Mouse (Mus musculus) thymus, adult 2 months (tissue): ENCODE measurements around the gene Tmem11. TPM values are rescaled to one million over a fixed set of nuclear protein-coding genes. Genes with fewer than 3 reads are reported as not detected.
A peak's percentile ranks its signal among the peaks of the same experiment; 100 is the strongest.

Experiments used
- DNase-seq: peaks from one replicate; pipeline ENCODE4 v3.0.0; 2021
- H3K27ac ChIP-seq: fragments of 200-500 bp; 2 replicates; pipeline ENCODE4 v1.5.1; 2012; ENCODE audit warnings: low read length, control low read depth; ENCODE audit not compliant: control insufficient read depth, insufficient read depth
- H3K27me3 ChIP-seq: fragments of 200-500 bp; 2 replicates; pipeline ENCODE4 v1.6.1; 2012; ENCODE audit warnings: mild to moderate bottlenecking, low read length, moderate library complexity, mixed read lengths; ENCODE audit not compliant: control insufficient read depth, insufficient read depth
- H3K36me3 ChIP-seq: fragments of 200-500 bp; 2 replicates; pipeline ENCODE4 v1.6.1; 2012; ENCODE audit warnings: mild to moderate bottlenecking, low read length, moderate library complexity; ENCODE audit not compliant: control insufficient read depth, insufficient read depth
- H3K4me1 ChIP-seq: fragments of 200-500 bp; replicated peaks from 2 replicates; pipeline ENCODE4 v1.6.1; 2012; ENCODE audit warnings: low read length; ENCODE audit not compliant: control insufficient read depth, insufficient read depth
- H3K4me3 ChIP-seq: fragments of 200-500 bp; 2 replicates; pipeline ENCODE4 v1.5.1; 2012; ENCODE audit warnings: mild to moderate bottlenecking, low read length, control low read depth, moderate library complexity; ENCODE audit not compliant: control insufficient read depth, insufficient read depth
- CTCF ChIP-seq: fragments of 200-500 bp; IDR thresholded peaks from 2 replicates; pipeline ENCODE4 v1.5.1; 2012; ENCODE audit warnings: mild to moderate bottlenecking, control low read depth, low read length, moderate library complexity, borderline replicate concordance; ENCODE audit not compliant: control insufficient read depth, poor library complexity, insufficient read depth; ENCODE audit errors: extremely low read depth
- POLR2A ChIP-seq: fragments of 200-500 bp; IDR thresholded peaks from 2 replicates; pipeline ENCODE4 v1.6.1; 2012; ENCODE audit warnings: mild to moderate bottlenecking, low read length, control low read depth, moderate library complexity; ENCODE audit not compliant: control insufficient read depth, poor library complexity, insufficient read depth; ENCODE audit errors: extremely low read depth
- WGBS: fragments of 180-500 bp; shearing (Covaris S2); methylation state at CpG from one replicate; pipeline ENCODE4 v1.1.7; 2018; 5-methylcytosine and 5-hydroxymethylcytosine counted together
- polyA plus RNA-seq: library from polyadenylated mRNA; depleted of rRNA; stranded (reverse); fragments of >200 nt; gene quantifications from 2 replicates; pipeline ENCODE4 v1.2.3, GENCODE M21; 2012

Tmem11 gene
- polyA plus RNA-seq, 1 experiment, result 76.7 TPM

- TF ChIP-seq POLR2A (no peak), CTCF (no peak)
- WGBS, result 71% methylated on average over 12 of the region's 12 CpGs
- Histone ChIP-seq H3K27me3 (no peaks in the 10 kb centered on the region), H3K36me3 (no peaks in the 10 kb centered on the region), H3K27ac (no peak overlapping the region), H3K4me3 (no peak overlapping the region), H3K4me1 (no peaks in the 10 kb centered on the region; the same call in 1 of the 2 replicates)
- DNase-seq, result no peak
Measured at GRCm38 (mm10) chr11:60841467-60842200, 37.4 kb downstream of the Tmem11 start.

GRCm38 (mm10) chr11:60837644-60838406 lies 41.2 kb downstream of the Tmem11 start:
- H3K36me3 ChIP-seq, result no peaks in the 10 kb centered on the region
- no peak for DNase-seq
- H3K4me3 ChIP-seq, result no peak overlapping the region
- no peaks in the 10 kb centered on the region for H3K27me3 ChIP-seq
- no peak overlapping the region; the same call in 1 of the 2 replicates for H3K27ac ChIP-seq
- no peaks in the 10 kb centered on the region; the same call in 1 of the 2 replicates for H3K4me1 ChIP-seq
- 92% methylated on average over 10 of the region's 10 CpGs for WGBS
- TF ChIP-seq POLR2A, result no peak
- TF ChIP-seq CTCF, result no peak

- H3K27ac ChIP-seq, result no peak overlapping the region
- H3K4me1 ChIP-seq, result no peaks in the 10 kb centered on the region; the same call in 1 of the 2 replicates
- H3K36me3 ChIP-seq, result no peaks in the 10 kb centered on the region
- 96% methylated on average over 6 of the region's 6 CpGs for WGBS
- H3K27me3 ChIP-seq, result no peaks in the 10 kb centered on the region
- DNase-seq, result no peak
- H3K4me3 ChIP-seq, result no peak overlapping the region
- TF ChIP-seq CTCF (no peak), POLR2A (no peak)
Measured at GRCm38 (mm10) chr11:60836897-60837296, 42.2 kb downstream of the Tmem11 start.

GRCm38 (mm10) chr11:60830433-60831052 lies 48.5 kb downstream of the Tmem11 start, which contains the start of gene Dhrs7b:
Dhrs7b (plus strand) TSS chr11:60830631.
- H3K27ac ChIP-seq, result peak within 1 kb of the TSS; percentile 87
- no peaks in the 10 kb centered on the region for H3K27me3 ChIP-seq
- peak; percentile 84 for DNase-seq
- H3K4me1 ChIP-seq, result peaks cover 5% of the 10 kb centered on the region
- H3K4me3 ChIP-seq, result peak within 1 kb of the TSS; percentile 92
- H3K36me3 ChIP-seq, result no peaks in the 10 kb centered on the region
- under 1% methylated on average over 34 of the region's 34 CpGs for WGBS
- TF ChIP-seq CTCF (no peak), POLR2A (peak; percentile 38; the same call in 1 of the 2 replicates)

- no peak for DNase-seq
Measured at GRCm38 (mm10) chr11:60828903-60829302, 50.2 kb downstream of the Tmem11 start.

GRCm38 (mm10) chr11:60827241-60827945 lies 51.7 kb downstream of the Tmem11 start:
- Histone ChIP-seq H3K27ac (no peak overlapping the region), H3K36me3 (no peaks in the 10 kb centered on the region), H3K4me1 (peaks cover 5% of the 10 kb centered on the region), H3K4me3 (no peak overlapping the region), H3K27me3 (no peaks in the 10 kb centered on the region)
- TF ChIP-seq POLR2A, result no peak
- no peak for TF ChIP-seq CTCF
- 72% methylated on average over 4 of the region's 4 CpGs for WGBS
- DNase-seq, result no peak

More at GRCm38 (mm10) chr11:60828903-60829302, 50.2 kb downstream of the Tmem11 start:
- Histone ChIP-seq H3K27ac (no peak overlapping the region), H3K4me1 (peaks cover 5% of the 10 kb centered on the region), H3K4me3 (no peak overlapping the region), H3K36me3 (no peaks in the 10 kb centered on the region), H3K27me3 (no peaks in the 10 kb centered on the region)
- 29% methylated on average over 2 of the region's 2 CpGs for WGBS
- TF ChIP-seq POLR2A (no peak), CTCF (no peak)

- H3K27me3 ChIP-seq, result no peaks in the 10 kb centered on the region
- no peak overlapping the region for H3K4me3 ChIP-seq
- H3K36me3 ChIP-seq, result no peaks in the 10 kb centered on the region
- 8% methylated on average over 1 of the region's 1 CpGs for WGBS
- TF ChIP-seq POLR2A, result no peak
- no peak for TF ChIP-seq CTCF
- no peak overlapping the region for H3K27ac ChIP-seq
- DNase-seq, result no peak
- H3K4me1 ChIP-seq, result peaks cover 5% of the 10 kb centered on the region
Measured at GRCm38 (mm10) chr11:60826700-60827099, 52.4 kb downstream of the Tmem11 start.
